Mouse (Mus musculus): ENCODE results near the gene Ndufa13.
A peak's percentile ranks its signal among the peaks of the same experiment; 100 is the strongest.

The Ndufa13 gene

DNA sequence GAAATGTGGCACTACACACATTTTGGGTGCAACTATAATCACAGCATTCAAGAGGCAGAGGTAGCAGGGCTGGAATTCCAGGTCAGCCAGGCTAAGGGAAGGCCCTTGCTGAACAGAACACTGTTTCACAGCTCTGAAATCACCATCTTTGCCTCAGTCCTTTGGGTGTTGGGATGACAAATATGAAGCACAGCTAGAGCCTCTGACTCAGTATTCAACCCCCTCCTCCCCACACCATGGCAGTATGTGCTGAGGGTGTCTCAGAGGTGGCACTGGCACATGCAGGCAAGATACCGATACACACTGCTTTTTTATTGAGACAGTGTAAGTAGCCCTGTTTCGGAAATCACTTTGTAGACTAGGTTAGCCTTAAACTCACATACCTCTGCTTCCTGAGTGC lies 3.9 kb upstream of the Ndufa13 start:
- DNase-seq, result no peak

DNA sequence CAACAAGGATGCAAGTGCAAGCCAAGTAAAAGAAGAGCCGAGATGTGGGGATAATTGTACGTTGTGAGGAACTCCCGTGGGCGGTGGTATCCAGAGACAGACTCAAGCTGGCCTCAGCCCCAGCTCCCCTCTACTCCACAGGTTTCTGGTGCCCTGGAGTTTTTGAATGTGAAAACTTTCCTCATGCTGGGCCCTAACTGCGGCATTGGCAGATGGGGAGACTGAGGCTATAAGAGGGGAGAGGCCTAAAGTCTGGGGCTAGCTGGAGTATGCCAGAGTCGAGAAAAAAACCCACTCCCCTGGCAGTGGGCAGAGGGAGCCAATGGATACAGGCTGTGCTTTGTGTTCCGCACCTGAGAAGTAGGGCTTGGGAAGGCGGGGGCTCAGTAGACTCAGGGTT lies 1.7 kb upstream of the Ndufa13 start:
- no peak for DNase-seq

- DNase-seq, result peak; percentile 100
Measured at GRCm38 (mm10) chr8:69903063-69903542, 745 bp upstream of the Ndufa13 start.

- peak; percentile 96 for DNase-seq
Measured at GRCm38 (mm10) chr8:69901484-69902162, 735 bp downstream of the Ndufa13 start.

GRCm38 (mm10) chr8:69900895-69901451 lies 1.4 kb downstream of the Ndufa13 start:
- no peak for DNase-seq

DNA sequence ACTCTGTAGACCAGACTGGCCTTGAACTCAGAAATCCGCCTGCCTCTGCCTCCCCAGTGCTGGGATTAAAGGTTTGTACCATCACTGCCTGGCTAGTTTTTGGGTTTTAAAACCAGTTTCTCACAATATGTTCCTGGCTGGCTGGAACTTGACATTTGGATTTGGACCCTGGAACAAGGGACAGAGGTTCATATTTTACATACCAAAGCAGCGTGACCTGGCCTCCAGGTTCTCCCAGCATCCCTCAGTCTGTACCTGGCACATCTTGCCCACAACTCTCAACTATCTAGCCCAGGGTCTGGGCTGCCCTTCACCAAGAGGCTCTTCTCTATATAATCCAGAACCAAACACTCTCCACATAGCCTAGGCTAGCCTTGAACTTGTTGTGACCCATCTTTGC lies 2.5 kb downstream of the Ndufa13 start:
- no peak for DNase-seq

DNA sequence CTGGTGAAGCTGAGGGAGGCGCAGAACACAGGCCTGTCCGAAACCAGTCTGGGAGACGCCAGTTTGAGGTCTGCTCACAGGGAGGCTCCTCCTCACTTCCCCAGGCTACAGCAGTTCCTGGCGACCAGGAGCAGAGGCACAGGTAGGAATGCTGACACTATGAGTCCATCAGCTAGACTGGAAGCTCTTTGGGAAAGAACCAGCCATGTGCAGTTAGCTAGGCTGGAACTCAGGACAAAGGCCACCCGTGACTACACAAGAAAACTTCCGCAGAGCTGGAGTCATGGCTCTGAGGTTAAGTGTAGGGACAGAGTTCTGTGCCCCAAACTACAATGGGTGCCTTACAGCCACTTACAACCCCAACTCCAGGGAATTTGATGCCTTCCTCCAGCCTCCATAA lies 4.5 kb downstream of the Ndufa13 start:
- DNase-seq, result no peak

- DNase-seq, result no peak
Measured at GRCm38 (mm10) chr8:69895772-69896451, 6.4 kb downstream of the Ndufa13 start.

GRCm38 (mm10) chr8:69894836-69895332 lies 7.5 kb downstream of the Ndufa13 start:
- DNase-seq, result no peak

DNA sequence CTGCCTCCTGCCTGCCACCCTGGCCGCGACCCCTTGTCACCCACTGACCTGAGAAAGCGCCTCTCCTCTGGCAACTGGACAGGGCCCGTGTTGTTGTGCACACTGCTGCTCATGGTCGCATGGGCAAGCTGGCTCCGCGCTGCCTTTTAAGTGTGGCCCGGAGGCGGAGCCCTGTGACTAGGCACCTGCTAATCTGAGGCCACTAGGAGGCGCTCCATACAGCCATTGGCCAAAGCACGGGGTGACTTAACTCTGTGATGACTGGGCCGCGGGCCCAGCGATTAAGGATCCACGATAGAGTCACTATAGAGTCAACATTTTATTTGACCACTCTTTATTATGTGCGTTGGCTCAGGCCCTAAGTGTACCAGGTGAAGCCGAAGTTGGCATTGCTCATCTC lies 8.5 kb downstream of the Ndufa13 start:
- DNase-seq, result peak; percentile 62

GRCm38 (mm10) chr8:69890813-69891241 lies 11.5 kb downstream of the Ndufa13 start:
- peak; percentile 69 for DNase-seq

- DNase-seq, result no peak
Measured at GRCm38 (mm10) chr8:69888902-69889301, 13.5 kb downstream of the Ndufa13 start.

- DNase-seq, result no peak
Measured at GRCm38 (mm10) chr8:69888244-69888866, 14.0 kb downstream of the Ndufa13 start.

DNA sequence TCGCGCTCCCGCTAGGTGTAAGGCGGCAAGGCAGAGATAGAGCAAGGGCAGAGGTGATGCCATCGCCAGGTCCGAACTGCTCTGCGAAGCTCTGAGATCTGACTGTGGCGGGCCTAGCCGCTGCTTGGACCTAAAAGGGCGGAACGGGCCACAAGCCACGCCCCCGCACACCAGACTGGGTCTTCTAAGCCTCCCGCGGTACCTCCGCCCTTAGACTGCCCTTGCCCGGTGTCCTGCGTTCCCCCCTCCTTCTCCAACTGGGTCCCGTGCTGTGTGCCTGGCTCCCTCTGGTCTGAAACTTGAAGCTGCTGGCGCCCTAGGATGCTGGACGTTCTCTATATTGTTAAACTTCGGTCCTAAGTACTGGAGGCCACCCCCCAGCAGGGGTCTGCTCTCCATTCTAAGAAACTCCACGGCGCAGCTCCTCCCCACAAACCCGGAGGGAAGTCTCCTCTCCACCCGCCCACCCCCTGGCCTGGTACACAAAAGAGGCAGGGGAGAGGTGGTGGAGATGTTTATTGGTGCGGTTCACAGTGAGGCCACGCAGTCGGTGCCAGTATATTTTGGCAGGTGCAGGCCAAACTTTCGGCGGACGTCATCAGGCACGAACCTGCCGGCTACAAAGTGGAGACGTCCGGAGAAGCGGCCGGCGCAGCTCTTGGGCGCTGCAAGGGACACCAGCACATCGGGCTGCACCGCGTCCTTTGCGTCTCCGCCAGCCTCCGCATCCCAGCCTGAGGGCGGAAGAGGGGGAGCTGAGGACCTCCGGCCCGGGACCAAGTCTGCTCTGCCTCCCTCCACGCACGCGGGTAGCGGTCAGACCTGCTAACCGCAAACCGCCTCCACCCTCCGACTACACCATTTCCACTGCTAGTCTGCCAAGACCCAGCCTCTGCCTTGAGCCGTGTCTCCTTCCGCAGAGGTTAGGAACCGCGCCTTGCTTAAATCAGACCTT lies 14.8 kb downstream of the Ndufa13 start, which contains the start of gene Cilp2:
Cilp2 (minus strand) TSS at position 399 of the 955 bp plus-strand sequence.
- no peak for DNase-seq

GRCm38 (mm10) chr8:69884141-69884540 lies 18.2 kb downstream of the Ndufa13 start:
- no peak for DNase-seq

- no peak for DNase-seq
Measured at GRCm38 (mm10) chr8:69882833-69883600, 19.3 kb downstream of the Ndufa13 start.

GRCm38 (mm10) chr8:69882021-69882756 lies 20.2 kb downstream of the Ndufa13 start:
- no peak for DNase-seq

- no peak for DNase-seq
Measured at GRCm38 (mm10) chr8:69881261-69881865, 21.0 kb downstream of the Ndufa13 start.

DNA sequence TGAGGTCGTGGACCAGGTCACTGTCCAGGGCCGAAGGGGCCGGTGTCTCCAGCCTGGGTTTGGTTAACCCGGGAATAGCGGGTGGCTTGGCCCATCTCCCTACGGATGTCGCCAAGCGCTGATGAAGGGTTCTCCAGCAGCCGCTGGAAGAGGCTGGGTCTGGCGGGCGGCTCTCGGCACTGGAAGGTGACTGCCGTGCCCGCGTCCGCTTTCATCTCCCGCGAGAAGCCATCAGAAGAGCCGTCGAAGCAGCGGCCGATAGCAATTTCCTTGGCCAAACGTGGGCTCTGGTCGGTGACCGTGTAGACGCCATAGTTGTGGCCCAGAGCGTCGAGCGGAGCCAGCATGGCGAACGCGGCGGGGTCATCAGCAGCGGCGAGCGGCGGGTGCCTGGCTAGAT lies 21.5 kb downstream of the Ndufa13 start:
- no peak for DNase-seq

DNA sequence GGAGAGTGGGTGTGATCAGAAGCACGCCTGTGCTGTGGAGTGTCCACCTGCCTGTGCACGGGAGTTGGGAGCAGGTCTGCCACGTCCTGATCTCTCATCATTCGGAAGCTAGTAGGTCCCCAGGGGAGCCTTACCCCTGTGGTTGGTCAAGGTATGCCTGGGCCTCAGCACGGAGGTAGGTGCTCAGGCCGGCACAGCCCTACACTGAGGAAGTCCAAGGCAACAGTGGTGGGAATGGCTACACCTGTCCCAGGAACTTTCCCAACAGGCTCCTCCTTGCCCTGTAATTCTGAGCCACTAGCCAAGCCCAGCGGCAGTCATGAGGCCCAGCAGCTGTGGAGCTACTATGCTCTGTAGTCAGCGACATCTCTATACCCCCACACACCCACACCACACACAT lies 22.7 kb downstream of the Ndufa13 start:
- DNase-seq, result no peak

Data from right cerebral cortex, adult 18-20 months (tissue).